Comparison of ENCODE assay signal across 14 mouse cellular contexts in genomic region chr5:92165976-92166375, GRCm38 (mm10). TPM values are rescaled to one million over a fixed set of nuclear protein-coding genes. Genes with fewer than 3 reads are reported as not detected.
"Had no signal": no experiment of that assay in that cellular context is flagged by ENCODE, and none has a peak within 500 bp of the region (broad histone marks: within the 10 kb centered on the region; RNA-seq: fewer than 3 reads in every experiment).

No protein-coding gene starts in this region.

- ATAC-seq: intestine, embryonic 16.5 days; lung, postnatal 0 days had no signal

- DNase-seq: kidney, adult 2 months; kidney, postnatal 14 days; lung, adult 2 months; lung, postnatal 36 days; midbrain, embryonic 14.5 days; right cerebral cortex, postnatal 14 days had no signal

RNA-seq across cellular contexts. Expression of gene U90926, which starts 49.2 kb away (rescaled TPM):
- total RNA-seq: layer of hippocampus, adult 8-10 months; layer of hippocampus, postnatal 14 days; left cerebral cortex, adult 18-20 months; left cerebral cortex, postnatal 10 days; megakaryocyte, adult 5-6 weeks; monocyte, adult 5-6 weeks had no signal
